Mouse (Mus musculus) G1E (cell line): Measurements from ENCODE around the gene Ehmt2.

ENCODE experiments used
- CTCF ChIP-seq: IDR thresholded peaks from 2 replicates; pipeline ENCODE4 v1.5.1; 2012; ENCODE audit warnings: low read depth, low read length, inconsistent platforms, mixed read lengths
- GATA1 ChIP-seq: IDR thresholded peaks from 2 replicates; pipeline ENCODE4 v1.6.1; 2012; ENCODE audit warnings: borderline replicate concordance, low read length, inconsistent platforms, mixed read lengths
- TAL1 ChIP-seq: conservative IDR thresholded peaks from 2 replicates; pipeline ENCODE4 v1.6.1; 2012; ENCODE audit warnings: low read depth, low read length, inconsistent platforms, mixed read lengths

DNA sequence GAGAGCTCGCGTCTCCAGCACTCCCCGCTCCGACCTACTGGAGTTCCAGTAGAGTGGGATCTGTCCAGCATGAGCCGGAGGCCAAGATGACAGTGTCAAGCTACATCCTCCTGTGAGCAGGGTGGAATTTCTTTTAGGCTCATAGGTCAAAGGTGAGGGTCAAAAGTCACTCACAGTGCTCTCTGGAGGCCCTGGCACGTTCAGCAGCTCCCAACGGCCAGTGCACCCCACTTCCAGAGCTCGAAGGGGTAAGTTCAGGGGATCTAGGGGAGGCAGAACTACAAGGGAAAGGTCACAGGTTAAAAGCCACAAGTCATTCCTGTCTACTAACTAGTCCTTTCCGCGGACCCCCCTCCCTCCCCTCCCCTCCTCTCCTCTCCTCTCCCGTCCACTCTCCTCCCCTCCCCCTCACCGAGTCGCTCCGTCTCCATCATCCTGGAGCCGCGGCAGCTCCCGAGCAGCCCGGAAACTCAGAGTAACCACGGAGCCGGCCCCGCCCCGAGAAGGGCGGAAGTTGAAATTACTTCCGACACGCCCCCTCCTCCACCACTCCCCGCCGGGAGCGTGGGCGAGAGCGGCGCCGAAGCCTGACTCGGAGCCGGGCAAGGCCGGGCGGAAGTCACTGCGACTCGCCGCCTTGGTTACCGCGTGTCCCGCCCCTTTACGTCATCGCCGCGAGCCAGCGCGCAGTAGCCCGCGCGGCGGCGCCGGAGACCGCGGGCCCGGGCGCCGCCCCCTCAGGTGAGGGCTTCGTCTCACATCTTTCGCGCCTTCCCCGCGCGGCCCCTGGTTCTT lies 48.4 kb upstream of the Ehmt2 start, which contains the start of the genes Skiv2l and Nelfe:
- no peak for TF ChIP-seq GATA1
- no peak for TF ChIP-seq CTCF
- no peak for TF ChIP-seq TAL1
